Mouse (Mus musculus) megakaryocyte, adult 5-6 weeks (primary cell): Measurements from ENCODE around the gene Psmd3. TPM values are rescaled to one million over a fixed set of nuclear protein-coding genes. Genes with fewer than 3 reads are reported as not detected.
"Not testable (repeated sequence)": the region's sequence is repeated elsewhere in the genome, so short reads cannot be mapped to it uniquely, and the experiment has no call there.

Experiments used
- ATAC-seq: 2 replicates; pipeline ENCODE4 v1.8.0; 2016; ENCODE audit warnings: mild to moderate bottlenecking, inconsistent platforms; ENCODE audit not compliant: poor library complexity, severe bottlenecking
- total RNA-seq, 2 experiments: library from RNA; stranded (forward) in 1 of 2; stranded (reverse) in 1 of 2; fragments of 153-499, 151-499 nt in 1 of 2; fragments of 221-1000, 200-1000 nt in 1 of 2; gene quantifications; 2 replicates each; pipeline versions ENCODE4 v1.2.3 to v1.2.4; 2015 to 2017

The Psmd3 gene
- total RNA-seq (2015) (21.7 and 22.6 TPM in 2 replicates), total RNA-seq (2017) (34.6 and 43.1 TPM in 2 replicates)

DNA sequence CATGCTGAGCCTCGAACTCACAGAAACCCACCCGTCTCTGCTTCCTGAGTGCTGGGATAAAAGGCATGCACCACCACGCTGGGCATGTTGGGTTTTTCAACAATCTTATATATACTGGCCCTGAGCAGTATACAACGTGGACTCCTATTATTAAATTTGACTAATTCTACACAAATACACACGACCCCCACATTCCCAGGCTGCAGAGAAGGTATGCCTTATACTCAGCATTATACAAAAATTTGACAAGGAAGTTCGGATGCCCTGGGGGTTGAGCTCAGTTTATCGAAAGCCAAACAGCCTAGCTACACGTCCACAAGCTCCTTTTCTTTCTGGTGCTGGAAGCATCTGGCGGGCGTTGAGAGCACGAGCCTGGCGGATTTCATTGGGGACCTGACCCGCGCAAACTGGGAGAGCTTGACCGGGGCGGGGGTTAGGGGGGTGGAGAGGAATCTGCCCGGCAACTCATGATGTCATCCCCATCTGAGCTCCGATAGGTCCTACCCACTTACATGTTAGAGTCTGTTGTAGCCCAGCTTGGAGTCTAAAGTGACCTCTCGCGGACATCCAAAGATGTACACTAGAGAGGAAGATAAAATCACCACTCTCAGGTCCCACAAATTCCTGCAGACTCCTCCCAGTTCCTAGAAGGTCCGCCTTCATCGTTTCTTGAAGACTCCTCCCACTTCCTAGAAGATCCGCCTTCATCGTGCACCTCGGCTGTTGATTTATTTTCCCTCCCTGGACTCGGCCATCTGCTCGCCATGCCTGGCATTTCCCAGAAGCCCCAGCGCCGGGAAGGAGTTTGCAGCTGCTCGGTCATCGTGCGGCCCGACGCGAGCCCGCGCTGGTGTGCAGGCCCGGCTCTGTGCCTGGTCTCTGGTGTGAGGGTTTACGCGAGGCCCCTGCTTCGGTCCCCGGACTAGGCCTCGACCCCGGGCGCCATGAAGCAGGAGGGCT, at the start of gene Psmd3:
TSS of gene Psmd3 (plus strand) at position 769 of the 960 bp plus-strand sequence.
- ATAC-seq = peak; percentile 96

DNA sequence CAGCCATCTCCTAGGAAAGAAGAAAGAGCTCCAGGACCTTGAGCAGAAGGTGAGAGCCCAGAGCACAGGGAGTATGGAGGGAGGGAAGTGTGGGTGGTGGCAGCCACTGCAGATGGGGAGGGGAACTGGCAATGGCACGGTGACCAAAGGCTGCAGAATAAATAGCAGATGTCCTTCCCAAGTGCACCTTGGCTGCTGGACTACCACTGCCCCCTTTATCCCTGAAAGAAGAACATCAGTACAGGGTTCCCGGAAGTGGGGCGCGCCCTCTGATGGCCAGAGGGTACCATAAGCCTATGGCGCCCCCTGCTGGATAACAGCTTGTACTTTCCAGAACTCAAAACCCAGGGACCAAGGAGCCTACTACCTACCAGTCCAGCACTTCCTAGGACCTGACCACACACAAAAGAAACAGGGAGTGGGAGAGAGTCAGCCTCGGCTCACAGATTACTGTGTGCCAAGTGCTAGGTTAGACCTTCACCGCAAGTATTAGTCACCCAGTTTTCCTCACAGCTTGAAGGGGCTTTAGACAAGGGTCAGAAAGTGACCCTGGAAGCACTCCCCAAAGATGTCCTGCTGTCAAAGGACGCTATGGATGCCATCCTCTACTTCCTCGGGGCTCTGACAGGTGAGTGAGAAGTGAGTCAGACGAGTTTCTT, 46.9 kb upstream of the Psmd3 start:
- peak; percentile 94 for ATAC-seq

GRCm38 (mm10) chr11:98637501-98637900, 44.9 kb upstream of the Psmd3 start:
- no peak for ATAC-seq

DNA sequence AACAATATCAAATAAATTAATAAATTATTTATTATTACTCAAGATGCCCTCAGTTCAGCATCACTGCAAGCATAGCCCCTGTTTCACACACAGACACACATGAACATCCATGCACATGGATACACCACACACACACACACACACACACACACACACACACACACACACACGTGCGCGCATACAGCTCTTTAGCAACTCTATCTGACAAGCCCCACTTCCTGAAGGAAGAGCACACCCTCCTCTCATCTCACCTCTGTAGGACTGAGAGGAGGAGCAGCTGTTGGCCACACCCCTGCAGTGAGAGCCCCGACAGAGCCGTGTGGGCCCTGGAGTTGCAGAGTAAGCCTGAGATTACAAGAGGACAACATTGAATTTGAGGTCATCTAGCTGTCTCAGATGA, 42.3 kb upstream of the Psmd3 start:
- no peak for ATAC-seq

- no peak for ATAC-seq
Measured at GRCm38 (mm10) chr11:98644757-98645156, 37.6 kb upstream of the Psmd3 start.

DNA sequence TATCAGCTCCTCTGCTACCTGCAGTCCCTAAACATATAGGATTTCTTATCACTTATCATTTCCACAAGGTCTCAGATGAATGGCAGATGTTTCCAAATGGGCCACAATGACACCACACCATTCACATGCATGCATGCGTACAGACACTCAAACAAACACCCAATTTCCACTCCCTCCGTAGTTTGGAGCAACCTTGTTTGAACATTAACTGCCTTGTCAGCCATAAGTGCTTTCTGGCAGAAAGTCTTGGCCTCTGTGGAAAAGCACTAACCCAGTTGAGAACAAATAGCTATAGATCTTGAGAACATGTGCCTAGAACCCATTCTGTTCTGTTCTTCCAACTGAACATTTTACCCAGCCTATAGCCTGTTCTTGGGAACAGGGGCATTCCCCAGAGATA, 36.4 kb upstream of the Psmd3 start:
- ATAC-seq = no peak

DNA sequence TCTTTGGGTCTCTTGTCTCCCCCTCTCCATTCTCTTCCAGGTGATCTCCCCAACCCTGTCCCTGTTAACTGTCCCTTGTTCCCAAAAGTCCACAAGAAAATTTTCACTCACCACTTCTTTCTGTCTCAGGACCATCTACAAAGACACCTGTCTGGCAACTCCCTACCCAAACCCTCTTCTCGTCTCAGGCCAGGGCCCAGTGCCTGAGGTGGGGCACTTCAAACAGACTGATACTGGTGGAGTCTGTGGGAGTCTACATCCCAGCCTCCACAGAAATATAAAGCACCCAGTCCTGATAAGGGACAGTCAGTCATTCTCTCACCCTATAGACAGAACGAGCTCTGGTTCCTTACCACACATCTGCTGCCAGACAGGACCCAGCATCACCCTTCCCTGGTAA, 35.9 kb upstream of the Psmd3 start, which contains the start of gene Gsdma2:
TSS of gene Gsdma2 (plus strand) at position 301 of the 400 bp plus-strand sequence.
- ATAC-seq = no peak

GRCm38 (mm10) chr11:98655076-98655475, 27.3 kb upstream of the Psmd3 start:
- peak; percentile 89 for ATAC-seq

GRCm38 (mm10) chr11:98660517-98660916, 21.8 kb upstream of the Psmd3 start:
- ATAC-seq = peak; percentile 92

DNA sequence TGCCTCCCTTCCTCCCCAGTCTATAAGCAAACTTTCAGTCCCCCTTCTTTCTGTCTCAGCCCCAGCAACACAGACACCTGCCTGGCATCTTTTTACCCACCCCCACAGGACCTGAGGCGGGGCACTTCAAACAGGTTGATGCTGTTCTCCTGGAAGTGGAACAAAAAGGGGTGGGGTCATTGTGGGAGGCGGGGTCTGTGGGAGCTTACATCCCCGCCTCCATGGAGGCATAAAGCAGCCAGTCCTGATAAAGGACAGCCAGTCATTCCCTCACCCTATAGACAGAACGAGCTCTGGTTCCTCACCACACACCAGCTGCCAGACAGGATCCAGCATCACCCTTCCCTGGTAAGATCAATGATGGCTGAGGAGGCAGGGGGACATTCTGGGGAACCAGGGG, 18.3 kb upstream of the Psmd3 start, which contains the start of gene Gsdma:
TSS of gene Gsdma (plus strand) at position 261 of the 400 bp plus-strand sequence.
- no peak for ATAC-seq

DNA sequence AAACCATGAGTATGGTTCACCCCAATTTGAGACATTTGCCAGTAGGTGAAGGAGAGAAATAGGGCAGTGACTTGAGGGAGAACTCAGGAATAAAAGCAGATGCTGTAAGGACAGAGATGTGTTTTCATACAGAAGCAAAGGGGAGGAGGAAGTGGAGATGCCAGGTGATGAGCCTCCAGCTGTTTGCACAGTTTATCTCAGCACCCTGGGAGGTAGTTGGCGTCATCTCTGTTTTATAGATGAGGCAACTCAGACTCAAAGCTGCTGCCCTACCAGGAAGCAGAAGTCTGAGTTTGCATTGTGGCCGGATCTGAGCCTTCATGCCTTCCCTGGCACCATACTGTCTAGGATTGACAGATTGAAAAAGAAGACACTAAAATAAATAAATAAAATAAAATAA, 13.4 kb upstream of the Psmd3 start:
- no peak for ATAC-seq

DNA sequence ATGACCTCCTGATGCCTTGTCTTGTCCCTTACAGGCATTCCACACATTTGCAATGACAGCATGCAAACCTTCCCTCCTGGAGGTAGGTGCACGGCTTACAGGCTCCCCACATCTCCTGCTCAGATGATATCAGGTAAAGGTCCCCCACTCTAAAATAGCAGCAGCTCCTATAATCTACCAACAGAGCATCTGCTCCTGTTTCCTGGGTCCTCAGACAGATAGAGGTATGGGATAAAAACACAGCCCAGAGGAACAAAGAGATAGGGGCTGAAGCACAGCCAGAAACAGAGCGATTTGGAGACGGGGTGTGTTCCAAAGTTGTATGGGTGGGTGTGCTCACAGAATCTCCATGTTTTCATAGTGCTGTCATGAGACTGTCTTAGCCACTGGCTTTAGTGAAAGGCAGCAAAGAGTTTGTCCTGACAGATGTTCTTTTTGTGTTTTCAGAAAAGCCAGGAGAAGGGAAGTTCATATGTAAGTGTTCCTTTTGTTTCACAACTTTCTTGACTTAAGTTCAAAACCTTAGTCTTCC, 11.0 kb upstream of the Psmd3 start:
- no peak for ATAC-seq

DNA sequence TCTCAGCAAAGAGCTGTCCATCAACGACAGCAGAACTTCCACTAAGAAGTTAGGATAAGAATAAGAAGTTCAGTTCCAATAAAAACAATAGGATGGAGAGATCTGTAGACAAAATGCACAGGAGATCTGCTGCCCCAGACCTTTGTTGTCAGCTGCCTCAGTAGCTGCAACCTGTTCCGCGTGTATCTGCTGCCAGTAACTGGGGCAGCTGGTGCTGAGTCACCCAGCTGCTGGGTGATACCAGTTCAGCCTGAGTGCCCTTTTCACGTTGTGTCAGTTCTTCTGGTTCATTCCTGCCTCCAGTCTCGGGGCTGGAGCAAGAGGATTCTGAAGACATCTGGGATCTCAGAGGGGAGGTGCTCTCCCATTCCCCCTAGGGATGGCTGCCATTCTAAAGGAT, 10.5 kb upstream of the Psmd3 start:
- ATAC-seq = no peak

DNA sequence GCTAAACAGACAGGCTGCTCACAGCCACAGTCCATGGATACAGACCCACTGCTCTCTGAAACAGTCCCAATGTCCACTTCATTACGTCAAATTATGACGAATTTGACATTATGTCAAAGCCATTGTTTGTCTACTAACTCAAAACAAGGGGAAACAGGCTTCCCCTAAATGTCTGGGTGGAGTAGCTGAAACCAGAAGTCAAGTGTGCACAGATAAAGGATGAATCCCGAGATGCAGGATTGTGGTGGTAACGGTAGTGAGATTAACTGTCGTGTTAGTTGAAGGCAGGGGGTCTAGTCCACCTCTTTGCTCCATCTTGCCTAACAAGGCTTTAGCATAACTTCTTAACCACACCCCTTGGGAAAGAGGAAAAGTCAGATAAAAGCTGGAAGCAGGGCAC, 9.9 kb upstream of the Psmd3 start:
- no peak for ATAC-seq

DNA sequence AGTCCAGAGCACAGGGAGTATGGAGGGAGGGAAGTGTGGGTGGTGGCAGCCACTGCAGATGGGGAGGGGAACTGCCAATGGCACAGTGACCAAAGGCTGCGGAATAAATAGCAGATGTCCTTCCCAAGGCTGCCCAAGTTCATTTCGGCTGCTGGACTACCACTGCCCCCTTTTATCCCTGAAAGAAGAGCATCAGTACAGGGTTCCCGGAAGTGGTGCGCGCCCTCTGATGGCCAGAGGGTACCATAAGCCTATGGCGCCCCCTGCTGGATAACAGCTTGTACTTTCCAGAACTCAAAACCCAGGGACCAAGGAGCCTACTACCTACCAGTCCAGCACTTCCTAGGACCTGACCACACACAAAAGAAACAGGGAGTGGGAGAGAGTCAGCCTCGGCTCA, 9.2 kb upstream of the Psmd3 start:
- peak; percentile 94 for ATAC-seq

DNA sequence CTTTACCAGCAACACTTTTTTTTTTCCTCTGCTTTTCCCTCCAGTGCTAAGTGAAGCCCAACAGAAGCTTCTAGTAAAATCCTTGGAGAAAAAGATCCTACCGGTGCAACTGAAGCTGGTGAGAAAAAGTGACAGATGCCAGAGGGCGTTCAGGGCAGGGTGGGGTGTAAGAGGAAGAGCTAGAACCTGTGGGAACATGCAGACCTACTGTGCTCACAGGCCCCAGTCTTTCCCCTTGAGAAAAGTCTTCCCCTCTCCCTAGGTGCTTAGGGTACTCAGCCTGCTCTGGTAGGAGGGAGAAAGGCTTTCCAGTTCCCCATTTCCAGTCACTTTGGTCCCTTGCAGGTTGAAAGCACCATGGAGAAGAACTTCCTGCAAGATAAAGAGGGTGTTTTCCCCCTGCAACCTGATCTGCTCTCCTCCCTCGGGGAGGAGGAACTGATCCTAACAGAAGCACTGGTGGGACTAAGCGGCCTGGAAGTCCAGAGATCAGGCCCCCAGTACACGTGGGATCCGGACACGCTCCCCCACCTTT, 6.5 kb upstream of the Psmd3 start:
- no peak for ATAC-seq

DNA sequence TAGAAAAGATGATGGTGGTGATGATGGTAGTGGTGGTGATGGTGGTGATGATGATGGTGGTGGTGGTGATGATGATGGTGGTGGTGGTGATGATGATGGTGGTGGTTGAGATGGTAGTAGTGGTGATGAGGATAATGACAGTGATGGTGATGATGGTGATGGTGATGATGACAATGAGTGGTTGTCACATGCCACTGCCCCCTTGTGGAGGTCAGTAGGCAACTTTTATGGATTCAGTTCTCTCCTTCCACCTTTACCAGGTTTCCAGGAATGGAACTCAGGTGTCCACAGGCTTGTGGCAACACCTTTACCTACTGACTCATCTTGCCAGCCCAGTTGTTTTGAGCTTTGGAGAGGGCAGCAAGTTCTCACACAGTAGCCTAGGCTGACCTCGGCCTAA, 2.3 kb upstream of the Psmd3 start:
- ATAC-seq = no peak

- ATAC-seq = not testable (repeated sequence)
Measured at GRCm38 (mm10) chr11:98680595-98680994, 1.8 kb upstream of the Psmd3 start.

DNA sequence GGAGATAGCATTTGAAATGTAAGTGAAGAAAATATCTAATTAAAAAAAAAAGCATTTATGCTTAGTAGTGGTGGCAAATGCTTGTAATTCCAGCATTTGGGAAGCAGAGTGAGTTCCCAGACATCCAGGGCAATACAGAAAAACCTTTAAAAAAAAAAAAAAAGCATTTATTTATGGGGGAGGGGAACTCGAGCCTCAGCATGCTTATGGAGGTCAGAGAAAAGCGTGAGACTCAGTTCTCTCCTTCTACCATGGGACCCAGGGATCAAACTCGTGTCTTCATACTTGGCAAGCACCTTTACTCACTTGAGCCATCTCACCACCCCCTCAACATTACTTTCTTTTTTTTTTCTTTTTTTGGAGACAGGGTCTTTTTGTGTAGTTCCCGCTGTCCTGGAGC, 1.2 kb upstream of the Psmd3 start:
- no peak for ATAC-seq

- no peak for ATAC-seq
Measured at GRCm38 (mm10) chr11:98682811-98683210, 457 bp downstream of the Psmd3 start.

DNA sequence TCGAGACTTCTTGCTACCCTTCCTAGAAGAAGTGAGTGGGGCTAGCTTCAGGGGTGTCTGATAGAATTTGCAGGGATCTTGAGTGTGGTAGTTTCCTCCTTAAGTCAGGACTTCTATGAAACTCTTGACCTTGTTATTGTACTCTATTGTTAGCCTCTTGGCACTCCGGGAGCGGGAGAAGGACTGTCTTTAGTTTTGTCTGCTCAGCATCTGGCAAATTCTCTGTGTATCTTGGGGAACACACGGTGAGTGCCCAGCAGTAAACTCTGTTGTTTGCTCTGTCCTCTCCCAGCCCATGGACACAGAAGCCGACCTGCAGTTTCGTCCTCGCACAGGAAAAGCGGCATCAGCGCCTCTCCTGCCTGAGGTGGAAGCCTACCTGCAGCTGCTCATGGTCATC, 3.3 kb downstream of the Psmd3 start:
- no peak for ATAC-seq
